Mouse (Mus musculus): Measurements from ENCODE around the gene Ccdc154.
"Not testable (repeated sequence)": the region's sequence is repeated elsewhere in the genome, so short reads cannot be mapped to it uniquely, and the experiment has no call there.

Gene Ccdc154

DNA sequence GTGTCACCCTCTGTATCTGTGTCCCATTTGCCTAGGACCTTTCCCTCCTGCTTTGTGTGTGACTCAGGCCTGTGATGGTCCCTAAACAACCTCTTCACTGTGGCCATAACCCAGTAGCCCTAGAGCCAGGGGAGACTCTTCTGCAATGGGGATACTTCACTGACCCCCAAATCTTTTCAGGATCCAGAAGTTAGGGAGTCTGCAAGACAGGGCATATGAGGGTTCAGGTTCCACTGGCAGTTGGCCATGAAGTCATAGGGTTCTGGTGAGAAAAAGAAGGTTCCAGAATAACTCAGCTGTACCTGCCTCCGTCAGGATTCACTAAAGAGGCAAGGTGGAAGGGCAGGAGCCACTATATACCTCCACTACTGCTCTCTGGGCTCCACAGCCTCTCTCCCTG lies at the start of gene Ccdc154:
Gene Ccdc154 (plus strand): TSS at position 301 of the 400 bp plus-strand sequence.
- DNase-seq (ENCODE audit: low read depth, low spot score): no peak

- no peak for DNase-seq (ENCODE audit: low read depth, low spot score)
Observed at GRCm38 (mm10) chr17:25114908-25115645, 47.2 kb upstream of the Ccdc154 start.

DNA sequence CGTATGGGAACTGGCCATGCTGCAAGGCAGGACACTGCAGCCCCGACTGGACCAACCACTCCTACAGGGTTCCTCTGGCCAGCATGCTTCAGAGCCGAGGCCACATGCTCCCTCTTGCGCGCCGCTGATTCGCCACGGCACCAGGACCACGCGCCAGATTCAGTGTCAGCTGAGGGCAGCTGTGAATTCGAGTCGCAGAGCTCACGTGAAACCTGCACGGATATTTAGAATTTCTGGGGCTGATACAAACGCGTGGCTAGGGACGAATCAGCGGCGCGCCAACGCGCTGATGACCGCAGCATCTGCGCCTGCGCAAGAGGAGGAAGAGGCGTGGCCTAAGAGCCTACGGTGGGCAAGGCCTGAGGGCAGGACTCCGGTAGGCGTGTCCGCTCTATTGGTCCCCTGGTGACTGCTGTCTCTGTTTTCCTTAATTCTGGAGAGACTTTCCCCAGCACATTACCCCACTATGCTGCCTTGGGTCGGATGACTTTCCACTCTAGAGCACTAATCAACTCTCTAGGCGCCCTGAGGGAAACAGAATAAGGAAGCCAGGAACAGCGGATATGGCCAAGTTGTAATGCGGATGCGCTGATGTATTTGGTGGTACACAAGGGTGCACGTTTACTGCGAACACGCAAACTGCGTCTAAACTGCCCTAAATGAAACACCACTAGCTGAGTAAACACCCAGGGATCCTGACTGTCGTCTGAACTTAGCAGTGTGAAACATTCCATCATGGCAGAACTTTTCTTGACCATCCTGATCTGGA lies 46.4 kb upstream of the Ccdc154 start, which contains the start of gene Telo2:
Gene Telo2 (minus strand): TSS at position 304 of the 769 bp plus-strand sequence.
- peak; percentile 74 for DNase-seq (ENCODE audit: low read depth, low spot score)

GRCm38 (mm10) chr17:25117263-25117662 lies 45.0 kb upstream of the Ccdc154 start:
- no peak for DNase-seq (ENCODE audit: low read depth, low spot score)

GRCm38 (mm10) chr17:25120406-25120805 lies 41.9 kb upstream of the Ccdc154 start, which contains the start of gene Ptx4:
Gene Ptx4 (plus strand): TSS chr17:25120760.
- DNase-seq (ENCODE audit: low read depth, low spot score): no peak

GRCm38 (mm10) chr17:25123979-25124378 lies 38.3 kb upstream of the Ccdc154 start:
- no peak for DNase-seq (ENCODE audit: low read depth, low spot score)

DNA sequence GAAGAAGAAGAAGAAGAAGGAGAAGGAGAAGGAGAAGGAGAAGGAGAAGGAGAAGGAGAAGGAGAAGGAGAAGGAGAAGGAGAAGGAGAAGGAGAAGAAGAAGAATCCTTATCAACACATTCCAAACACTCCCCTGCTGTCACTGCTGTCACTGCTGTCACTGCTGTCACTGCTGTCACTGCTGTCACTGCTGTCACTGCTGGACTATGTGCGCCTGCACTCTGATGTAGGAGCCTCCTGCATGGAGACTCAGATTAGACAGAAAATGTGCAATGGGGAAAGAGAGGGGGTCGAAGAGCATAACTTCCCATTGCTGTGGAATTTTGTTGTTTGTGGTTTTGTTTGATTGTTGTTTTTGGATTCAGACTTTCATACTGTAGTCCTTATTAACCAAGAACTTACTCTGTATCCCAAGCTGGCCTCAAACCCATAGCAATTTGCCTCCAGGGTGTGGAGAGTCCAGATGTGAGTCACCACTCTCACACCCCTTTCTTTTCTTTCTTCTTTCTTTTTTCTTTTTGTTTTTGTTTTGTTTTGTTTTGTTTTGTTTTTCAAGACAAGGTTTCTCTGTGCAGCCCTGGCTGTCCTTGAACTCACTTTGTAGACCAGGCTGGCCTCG lies 36.7 kb upstream of the Ccdc154 start:
- not testable (repeated sequence) for DNase-seq (ENCODE audit: low read depth, low spot score)

GRCm38 (mm10) chr17:25127079-25127478 lies 35.2 kb upstream of the Ccdc154 start:
- DNase-seq (ENCODE audit: low read depth, low spot score): no peak

- DNase-seq (ENCODE audit: low read depth, low spot score): no peak
Observed at GRCm38 (mm10) chr17:25127681-25128080, 34.6 kb upstream of the Ccdc154 start.

- no peak for DNase-seq (ENCODE audit: low read depth, low spot score)
Observed at GRCm38 (mm10) chr17:25130060-25130459, 32.2 kb upstream of the Ccdc154 start.

DNA sequence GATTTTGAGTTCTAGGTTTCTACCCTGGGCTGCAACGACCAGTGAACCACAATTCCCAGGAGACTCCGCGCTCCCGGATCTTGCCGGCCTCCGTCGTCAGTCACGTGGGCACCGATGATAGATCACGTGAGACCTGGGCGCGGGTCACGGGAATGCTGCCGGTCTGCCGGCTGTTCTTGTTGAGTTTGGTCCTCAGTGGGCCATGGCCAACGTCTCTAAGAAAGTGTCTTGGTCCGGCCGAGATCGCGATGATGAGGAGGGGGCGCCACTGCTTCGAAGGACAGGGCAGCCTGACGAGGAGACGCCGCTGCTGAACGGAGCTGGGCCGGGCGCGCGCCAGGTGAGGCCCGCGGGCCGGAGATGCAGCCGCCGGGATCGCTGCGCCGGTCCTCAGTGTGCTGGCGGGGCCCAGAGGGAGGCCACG lies 29.0 kb upstream of the Ccdc154 start, which contains the start of gene Clcn7:
Gene Clcn7 (plus strand): TSS at position 117 of the 424 bp plus-strand sequence.
- DNase-seq (ENCODE audit: low read depth, low spot score): peak; percentile 68

DNA sequence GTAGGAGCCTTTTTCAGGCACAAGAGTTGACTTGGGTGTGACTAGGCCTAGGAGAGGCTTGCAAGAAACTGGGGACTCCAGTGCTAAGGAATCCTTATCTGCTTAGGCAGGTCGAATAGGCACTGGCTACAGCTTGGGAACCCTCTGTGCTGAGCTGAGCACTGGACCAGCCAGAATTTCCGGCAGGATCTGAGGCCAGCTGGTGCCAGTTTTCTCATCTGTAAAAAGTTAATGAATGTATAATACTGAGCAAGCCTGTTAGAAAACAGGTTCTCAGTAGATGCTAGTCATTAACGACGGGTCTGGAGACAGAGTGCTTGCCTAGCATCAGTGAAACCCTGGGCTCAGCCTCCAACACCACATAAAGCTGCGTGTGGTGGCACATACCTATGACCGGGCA lies 26.6 kb upstream of the Ccdc154 start:
- DNase-seq (ENCODE audit: low read depth, low spot score): no peak

DNA sequence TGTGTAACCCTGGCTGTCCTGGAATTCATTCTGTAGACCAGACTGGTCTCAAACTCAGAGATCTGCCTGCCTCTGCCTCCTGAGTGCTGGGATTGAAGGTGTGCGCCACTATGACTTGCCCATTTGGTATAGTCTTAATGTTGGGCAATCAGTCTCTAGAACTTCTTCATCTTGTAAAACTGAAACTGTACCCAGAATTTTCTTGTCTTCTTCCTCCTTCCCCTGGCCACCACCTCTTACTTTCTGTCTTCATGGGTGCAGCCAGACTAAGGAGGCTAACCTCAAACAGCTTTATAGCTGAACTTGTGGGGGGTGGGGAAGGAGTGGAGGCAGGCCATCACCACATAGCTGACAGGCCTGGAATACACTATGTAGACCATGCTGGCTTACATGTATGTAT lies 23.5 kb upstream of the Ccdc154 start:
- no peak for DNase-seq (ENCODE audit: low read depth, low spot score)

DNA sequence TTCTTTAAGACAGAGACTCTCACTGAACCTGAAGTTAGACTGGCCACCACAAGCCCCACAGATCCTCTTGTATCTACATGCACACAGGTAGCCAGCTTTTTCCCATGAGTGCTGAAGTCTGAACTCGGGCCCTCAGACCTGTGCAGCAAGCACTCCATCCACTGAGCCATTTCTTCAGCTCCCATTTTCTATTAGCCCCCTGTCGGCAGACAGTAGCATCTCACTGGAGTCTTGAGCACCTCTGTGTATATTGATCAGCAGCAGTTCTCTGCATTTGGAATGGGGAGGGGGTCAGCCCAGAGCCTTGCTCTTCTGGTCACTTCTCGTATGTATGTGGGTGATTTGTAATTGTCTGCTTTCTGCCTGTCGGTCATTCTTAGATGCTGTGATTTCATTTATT lies 22.3 kb upstream of the Ccdc154 start:
- no peak for DNase-seq (ENCODE audit: low read depth, low spot score)

DNA sequence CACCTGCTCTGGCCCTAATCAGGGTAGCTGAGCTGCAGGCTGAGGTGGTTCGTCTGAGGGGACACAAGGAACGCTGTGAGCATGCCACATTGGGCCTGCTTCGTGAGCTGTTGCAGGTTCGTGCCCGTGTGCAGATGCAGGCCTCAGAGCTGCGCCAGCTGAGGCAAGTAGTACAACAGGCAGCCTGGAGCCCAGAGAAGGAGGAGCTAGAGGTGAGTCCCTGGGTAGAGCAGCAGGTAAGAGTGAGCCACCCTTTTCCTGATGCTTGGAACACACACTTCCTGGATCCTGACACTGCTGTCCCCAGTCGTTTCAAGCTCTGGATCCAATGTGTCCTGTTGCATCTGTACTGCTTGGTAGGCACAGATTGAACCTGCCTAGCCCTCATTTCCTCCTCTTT lies 1.1 kb downstream of the Ccdc154 start:
- DNase-seq (ENCODE audit: low read depth, low spot score): no peak

- DNase-seq (ENCODE audit: low read depth, low spot score): no peak
Observed at GRCm38 (mm10) chr17:25164770-25165169, 2.5 kb downstream of the Ccdc154 start.

DNA sequence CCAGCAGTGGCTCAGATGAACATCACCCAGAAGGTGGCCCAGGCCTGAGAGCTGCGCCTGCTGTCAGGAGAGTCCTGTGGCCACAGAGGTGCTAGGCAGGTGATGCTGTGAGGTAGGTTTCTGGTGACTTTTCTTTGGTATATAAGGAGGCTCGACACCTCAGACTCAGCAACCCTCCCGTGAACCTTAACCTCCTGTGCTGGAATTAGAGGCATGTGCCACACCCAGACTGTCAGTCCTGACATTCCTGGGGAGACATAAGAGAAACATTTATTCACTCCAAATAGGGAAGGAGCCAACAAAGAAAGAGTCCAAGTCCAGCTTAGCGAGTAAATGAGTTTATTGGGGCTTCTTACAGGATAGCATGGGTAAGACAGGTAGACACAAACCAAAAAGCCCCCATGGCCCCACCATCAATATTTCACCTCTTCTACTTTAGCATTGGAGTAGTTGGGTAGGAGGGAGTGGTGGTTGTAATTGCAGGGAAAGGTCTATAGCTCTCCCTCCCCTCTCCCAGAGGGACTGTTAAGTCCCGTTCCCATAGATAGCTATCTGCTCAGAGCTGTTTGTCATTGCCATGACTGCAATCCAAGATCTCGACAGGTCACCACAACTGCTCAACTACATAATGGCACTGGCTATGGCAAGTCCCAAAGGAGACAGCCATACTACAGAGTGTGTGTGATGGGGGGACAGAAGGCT lies 3.9 kb downstream of the Ccdc154 start:
- DNase-seq (ENCODE audit: low read depth, low spot score): no peak

- DNase-seq (ENCODE audit: low read depth, low spot score): no peak
Observed at GRCm38 (mm10) chr17:25169706-25170105, 7.4 kb downstream of the Ccdc154 start.

DNA sequence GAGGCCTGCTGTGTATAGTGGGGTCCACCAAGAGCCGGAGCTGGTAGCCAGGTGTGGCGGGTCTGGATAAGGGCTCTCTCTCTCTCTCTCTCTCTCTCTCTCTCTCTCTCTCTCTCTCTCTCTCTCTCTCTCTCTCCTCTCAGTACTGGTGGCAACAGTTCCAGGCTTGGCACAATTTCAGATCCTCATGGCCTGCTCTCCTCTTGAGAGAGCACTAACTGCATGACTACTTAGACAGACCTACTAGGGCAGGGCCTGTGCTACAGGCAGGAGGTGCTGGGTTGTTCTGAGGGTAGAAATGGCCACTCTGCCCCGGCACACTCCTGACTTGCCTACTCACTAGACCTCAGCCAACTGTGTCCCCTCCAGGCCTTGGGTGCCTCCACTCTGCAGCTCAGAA lies 10.3 kb downstream of the Ccdc154 start:
- no peak for DNase-seq (ENCODE audit: low read depth, low spot score)

GRCm38 (mm10) chr17:25175411-25175810 lies 13.2 kb downstream of the Ccdc154 start, which contains the start of gene Gm38655:
Gene Gm38655 (minus strand): TSS chr17:25175471.
- no peak for DNase-seq (ENCODE audit: low read depth, low spot score)

DNA sequence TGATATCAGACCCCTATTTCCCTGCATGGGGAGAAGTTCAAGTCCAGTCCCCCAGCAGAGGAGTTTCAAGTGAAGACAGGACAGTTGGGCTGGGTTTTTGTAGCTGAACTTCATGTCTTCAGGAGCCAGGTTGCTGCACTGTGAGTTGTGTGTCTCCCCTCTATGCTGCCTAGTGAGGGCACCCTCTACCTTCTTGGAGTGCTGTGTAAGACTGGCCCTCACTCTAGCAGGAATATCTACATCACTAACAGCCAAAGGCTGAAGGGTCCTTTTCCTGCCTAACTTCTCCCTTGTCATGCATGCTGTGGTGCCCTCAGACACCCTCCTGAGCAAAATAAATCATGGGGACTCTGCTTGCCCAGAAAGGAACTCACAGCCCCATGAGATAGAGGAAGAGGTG lies 21.0 kb downstream of the Ccdc154 start:
- DNase-seq (ENCODE audit: low read depth, low spot score): no peak
